Mouse (Mus musculus) hindbrain, embryonic 14.5 days (tissue): ENCODE data around the gene Gjc2. TPM values are rescaled to one million over a fixed set of nuclear protein-coding genes. Genes with fewer than 3 reads are reported as not detected.
A peak's percentile ranks its signal among the peaks of the same experiment; 100 is the strongest.

Experiments used
- ATAC-seq: fragments of 200-750 bp; cut with Nextera tagmentation; 2 replicates; pipeline ENCODE4 v1.8.0; 2017; ENCODE audit warnings: moderate number of reproducible peaks, mild to moderate bottlenecking, moderate TSS enrichment, moderate library complexity; ENCODE audit not compliant: low FRiP score
- DNase-seq: peaks from one replicate; pipeline ENCODE4 v3.0.0-alpha.2; 2015; ENCODE audit warnings: low spot score
- H3K27ac ChIP-seq: fragments of 300-500 bp; sonication (generic); 2 replicates; pipeline ENCODE4 v1.5.1; 2014; ENCODE audit warnings: mild to moderate bottlenecking, moderate library complexity
- H3K27me3 ChIP-seq: fragments of 300-500 bp; sonication (generic); 2 replicates; pipeline ENCODE4 v1.6.1; 2014; ENCODE audit warnings: mild to moderate bottlenecking, low read length, mixed read lengths; ENCODE audit not compliant: control insufficient read depth, insufficient read depth
- H3K36me3 ChIP-seq: fragments of 300-500 bp; sonication (generic); replicated peaks from 2 replicates; pipeline ENCODE4 v1.6.1; 2014; ENCODE audit not compliant: control insufficient read depth, insufficient read depth
- H3K4me1 ChIP-seq: fragments of 300-500 bp; sonication (generic); replicated peaks from 2 replicates; pipeline ENCODE4 v1.6.1; 2014; ENCODE audit warnings: antibody characterized with exemption, low read length, mixed read lengths; ENCODE audit not compliant: control insufficient read depth, insufficient read depth
- H3K4me2 ChIP-seq: fragments of 300-500 bp; sonication (generic); replicated peaks from 2 replicates; pipeline ENCODE4 v1.6.1; 2014; ENCODE audit warnings: mild to moderate bottlenecking, moderate library complexity
- H3K4me3 ChIP-seq: fragments of 300-500 bp; sonication (generic); replicated peaks from 2 replicates; pipeline ENCODE4 v1.5.1; 2014; ENCODE audit warnings: mild to moderate bottlenecking, low read length
- H3K9ac ChIP-seq: fragments of 300-500 bp; sonication (generic); 2 replicates; pipeline ENCODE4 v1.6.1; 2014
- H3K9me3 ChIP-seq: fragments of 300-500 bp; sonication (generic); 2 replicates; pipeline ENCODE4 v1.6.1; 2016; ENCODE audit warnings: low read length; ENCODE audit not compliant: control insufficient read depth
- WGBS: fragments of 180-500 bp; shearing (Covaris S2); extraction: QIAGEN DNeasy Blood & Tissue Kit; methylation state at CpG from one replicate; pipeline ENCODE4 v1.1.7; 2014; 5-methylcytosine and 5-hydroxymethylcytosine counted together
- polyA plus RNA-seq: library from polyadenylated mRNA; unstranded; fragments of >200 nt; fragmentation: Nextera tagmentation; extraction: Ambion mirVana; gene quantifications from 2 replicates; pipeline ENCODE4 v1.2.1, GENCODE M21; 2014

Gene Gjc2
- polyA plus RNA-seq, 1 experiment from 2014 or later: 0.35 TPM

DNA sequence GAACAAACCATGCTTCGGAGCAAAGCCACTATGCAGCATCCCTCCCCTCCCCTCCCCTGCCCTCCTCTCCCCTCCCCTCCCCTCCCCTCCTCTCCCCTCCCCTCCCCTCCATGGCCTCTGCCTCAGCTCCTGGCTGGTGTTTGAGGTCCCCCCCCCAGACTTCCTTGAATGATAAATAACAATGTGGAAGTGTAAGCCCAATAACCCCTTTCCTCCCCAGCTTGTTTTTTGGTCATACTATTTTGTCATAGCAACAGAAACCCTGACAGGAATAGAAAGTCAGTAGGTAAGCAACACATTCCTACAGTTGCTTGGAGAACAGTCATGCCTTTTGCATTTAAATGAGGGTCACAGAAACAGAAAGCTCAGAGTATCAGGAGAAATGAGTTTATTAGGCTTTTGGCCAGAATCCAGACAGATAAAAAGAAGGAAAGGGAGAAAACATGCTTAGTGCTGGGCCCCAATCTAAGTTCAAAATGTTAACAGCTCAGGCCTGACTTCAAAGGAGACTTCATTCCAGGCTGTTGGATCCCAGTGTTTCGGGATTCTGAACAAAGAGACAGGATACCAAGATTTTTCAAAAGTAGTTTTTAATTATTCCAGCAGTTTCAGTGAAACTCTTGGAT, 17.3 kb downstream of the Gjc2 start:
- H3K36me3 ChIP-seq: 0 out of 2 replicates have a peak, but pooled peaks cover 4% of the 10 kb centered on the region
- no peaks in the 10 kb centered on the region for H3K9me3 ChIP-seq
- peaks cover 16% of the 10 kb centered on the region for H3K4me1 ChIP-seq
- H3K4me3 ChIP-seq: no peak overlapping the region
- H3K27me3 ChIP-seq: no peaks in the 10 kb centered on the region
- ATAC-seq: no peak
- no peak overlapping the region for H3K9ac ChIP-seq
- WGBS: 19% methylated on average over 2 of the region's 2 CpGs
- peak; percentile 30 for DNase-seq
- H3K4me2 ChIP-seq: no peak overlapping the region
- H3K27ac ChIP-seq: no peak overlapping the region

DNA sequence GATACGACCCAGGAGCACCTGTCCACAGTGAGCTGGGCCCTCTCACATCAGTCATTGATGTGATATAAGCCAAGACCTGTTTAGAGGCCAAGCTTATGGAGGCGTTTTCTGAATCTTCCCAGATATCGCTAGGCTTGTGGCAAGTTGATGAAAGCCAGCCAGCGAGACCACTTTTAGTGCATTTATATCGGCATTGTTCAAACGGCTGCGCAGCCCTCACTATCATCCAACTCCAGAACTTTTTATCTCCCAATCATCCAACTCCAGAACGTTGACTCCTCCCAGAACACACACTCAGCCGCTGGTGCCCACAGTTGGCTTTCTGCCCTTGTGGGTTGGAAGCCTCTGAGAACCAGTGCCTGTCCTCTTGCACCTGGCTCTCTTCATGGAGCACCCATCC, 18.6 kb downstream of the Gjc2 start:
- Histone ChIP-seq H3K4me1 (peaks cover 16% of the 10 kb centered on the region), H3K9me3 (no peaks in the 10 kb centered on the region), H3K27me3 (no peaks in the 10 kb centered on the region), H3K4me2 (peak overlapping the region; percentile 73), H3K36me3 (0 out of 2 replicates have a peak, but pooled peaks cover 4% of the 10 kb centered on the region), H3K27ac (peak overlapping the region; percentile 99; the same call in 1 of the 2 replicates), H3K9ac (peak overlapping the region; percentile 78; the same call in 1 of the 2 replicates), H3K4me3 (no peak overlapping the region)
- 91% methylated on average over 9 of the region's 9 CpGs for WGBS
- ATAC-seq: no peak
- no peak for DNase-seq

DNA sequence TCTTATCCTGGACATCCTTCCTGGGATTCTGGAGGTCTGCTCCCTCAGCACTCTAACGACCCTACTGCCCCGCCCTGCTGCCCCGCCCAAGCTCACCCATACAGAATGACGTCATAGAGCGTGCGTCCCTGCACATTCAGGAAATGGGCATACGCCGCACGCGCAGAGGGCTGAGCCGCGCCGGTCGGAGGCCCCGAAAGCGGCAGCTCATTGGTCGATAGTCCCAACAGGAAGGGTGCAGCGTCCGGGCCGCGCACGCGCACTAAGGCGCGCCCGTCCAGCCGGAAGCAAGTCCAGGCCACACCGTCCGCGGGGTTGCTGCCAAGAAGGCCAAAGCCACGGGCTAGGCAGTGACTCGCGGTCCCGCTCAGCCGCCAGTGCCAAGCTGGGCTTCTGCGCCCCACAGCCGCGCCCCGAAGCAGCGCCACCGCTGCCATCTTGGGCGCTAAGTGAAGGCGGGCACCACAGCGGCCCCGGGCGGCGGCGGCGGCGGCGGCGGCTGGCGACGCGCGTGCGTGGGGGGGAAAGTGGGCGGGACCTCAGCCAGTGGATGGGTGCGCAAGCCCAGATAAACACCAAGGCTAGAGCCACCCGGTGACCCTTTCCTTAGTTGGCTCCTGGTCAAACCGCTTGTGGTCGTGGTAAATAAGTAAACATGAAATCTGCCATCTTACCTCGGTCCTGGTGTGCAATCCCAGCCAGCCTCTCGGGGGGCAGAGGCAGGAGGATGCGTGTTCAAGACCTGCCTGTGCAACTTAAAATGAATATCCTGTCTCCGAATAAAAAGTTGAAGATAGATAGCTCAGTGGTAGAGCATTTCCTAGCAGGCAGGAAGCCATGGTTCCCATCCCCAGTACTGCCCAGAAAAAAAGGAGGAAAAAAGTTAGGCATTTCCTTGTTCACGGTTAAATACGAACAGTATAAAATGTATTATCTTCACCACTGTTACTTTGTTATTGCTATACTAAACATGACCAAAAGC, 19.5 kb downstream of the Gjc2 start, which contains the start of gene Iba57:
Iba57 (minus strand) TSS at position 485 of the 982 bp plus-strand sequence.
- peak; percentile 97 for DNase-seq
- H3K27ac ChIP-seq: peak within 1 kb of the TSS; percentile 99
- peak; percentile 98 for ATAC-seq
- H3K27me3 ChIP-seq: no peaks in the 10 kb centered on the region
- H3K9ac ChIP-seq: peak within 1 kb of the TSS; percentile 78
- peak within 1 kb of the TSS; percentile 58 for H3K4me3 ChIP-seq
- peak within 1 kb of the TSS; percentile 73 for H3K4me2 ChIP-seq
- peaks cover 8% of the 10 kb centered on the region; the same call in 1 of the 2 replicates for H3K36me3 ChIP-seq
- WGBS: 3% methylated on average over 68 of the region's 68 CpGs
- no peaks in the 10 kb centered on the region for H3K9me3 ChIP-seq
- H3K4me1 ChIP-seq: peaks cover 16% of the 10 kb centered on the region

DNA sequence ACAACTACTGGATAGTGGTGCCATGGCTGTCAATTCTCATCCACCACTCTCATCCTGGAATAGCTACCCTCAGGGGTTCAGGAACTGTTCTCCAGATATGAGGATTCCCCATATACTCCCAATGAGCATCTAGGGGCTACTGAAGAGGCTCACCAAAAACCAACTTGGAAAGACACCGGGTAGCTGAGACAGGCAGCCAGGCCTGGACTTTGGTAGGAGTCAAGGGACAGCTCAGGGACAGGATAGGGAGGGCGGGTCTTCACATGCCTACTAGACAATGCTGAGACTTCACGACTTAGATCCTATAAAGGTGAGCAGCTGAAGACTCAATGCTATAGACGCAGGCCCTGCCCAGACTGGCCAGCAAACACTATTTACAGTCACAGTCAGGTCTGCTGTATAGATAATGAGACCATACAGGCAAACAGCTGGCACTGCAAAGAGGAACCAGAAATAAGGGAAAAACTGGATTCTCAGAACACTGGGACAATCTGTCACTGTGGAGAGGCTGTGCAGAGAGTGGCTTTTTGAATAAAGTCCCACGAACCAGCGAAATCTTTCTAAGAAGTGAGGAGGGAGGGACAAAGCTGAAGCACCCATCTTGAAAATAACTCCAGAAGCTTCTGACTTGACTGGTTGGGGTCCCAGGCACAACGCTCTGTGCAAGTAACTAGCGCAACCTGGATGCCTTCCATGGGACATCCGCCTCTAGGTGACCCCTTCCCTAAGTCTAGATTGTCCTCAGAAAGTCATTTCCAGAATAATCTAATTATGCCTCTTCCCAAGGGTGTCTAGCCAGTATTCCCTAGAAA, 20.4 kb downstream of the Gjc2 start:
- peak overlapping the region; percentile 73 for H3K4me2 ChIP-seq
- ATAC-seq: no peak; the same call in 1 of the 2 replicates
- DNase-seq: peak; percentile 33

DNA sequence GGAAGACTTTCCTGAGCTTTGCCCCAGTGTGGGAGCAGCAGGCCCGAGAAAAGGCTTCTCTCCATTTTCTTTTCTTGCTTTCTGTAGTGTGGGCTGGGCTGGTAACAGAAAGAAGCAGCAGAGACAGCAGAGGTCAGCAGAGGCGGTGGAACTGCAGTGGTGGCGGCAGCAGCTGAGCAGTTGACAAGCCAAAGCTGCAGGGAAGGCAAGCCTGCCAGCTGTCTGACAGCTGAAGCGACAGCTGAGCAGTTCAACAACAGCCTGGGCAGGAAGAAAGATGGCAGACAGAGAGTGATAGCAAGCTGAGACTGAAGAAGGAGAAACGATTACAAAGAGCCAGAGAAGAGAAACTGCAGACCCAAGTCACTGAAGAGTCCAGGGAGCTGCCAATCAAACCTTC, 21.6 kb downstream of the Gjc2 start:
- no peaks in the 10 kb centered on the region for H3K9me3 ChIP-seq
- no peak overlapping the region for H3K27ac ChIP-seq
- H3K4me1 ChIP-seq: peaks cover 16% of the 10 kb centered on the region
- no peak overlapping the region for H3K9ac ChIP-seq
- WGBS: 71% methylated on average over 5 of the region's 5 CpGs
- H3K27me3 ChIP-seq: no peaks in the 10 kb centered on the region
- DNase-seq (no peak), ATAC-seq (no peak)
- peaks cover 23% of the 10 kb centered on the region for H3K36me3 ChIP-seq
- no peak overlapping the region for H3K4me2 ChIP-seq
- no peak overlapping the region for H3K4me3 ChIP-seq

More for the DNA sequence above, 20.4 kb downstream of the Gjc2 start:
- peaks cover 16% of the 10 kb centered on the region for H3K4me1 ChIP-seq
- H3K9ac ChIP-seq: peak overlapping the region; percentile 55
- no peaks in the 10 kb centered on the region for H3K27me3 ChIP-seq
- WGBS: 60% methylated on average over 9 of the region's 9 CpGs
- H3K36me3 ChIP-seq: peaks cover 17% of the 10 kb centered on the region
- peak overlapping the region; percentile 99 for H3K27ac ChIP-seq
- peak overlapping the region; percentile 58 for H3K4me3 ChIP-seq
- H3K9me3 ChIP-seq: no peaks in the 10 kb centered on the region

DNA sequence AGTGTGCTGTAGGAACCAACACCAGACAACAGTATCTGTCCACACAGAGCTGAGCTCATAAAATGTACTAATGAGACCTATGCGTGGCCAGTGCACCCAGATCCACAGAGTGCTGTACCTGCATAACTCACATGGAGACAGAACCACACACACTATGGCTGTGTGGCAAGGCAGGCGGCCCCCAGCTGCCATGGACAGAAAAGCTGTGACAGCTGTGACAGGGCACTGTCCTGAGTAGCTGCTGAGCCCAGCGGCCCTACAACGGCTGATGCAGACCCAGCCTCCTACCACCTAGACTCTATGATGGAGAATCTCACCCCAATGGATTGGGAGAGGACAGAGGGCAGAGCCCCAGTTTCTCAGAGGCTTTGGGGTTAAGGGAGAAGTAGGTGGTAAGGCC, 23.5 kb downstream of the Gjc2 start:
- no peaks in the 10 kb centered on the region for H3K27me3 ChIP-seq
- ATAC-seq (no peak), DNase-seq (no peak)
- H3K9ac ChIP-seq: no peak overlapping the region
- WGBS: 89% methylated on average over 4 of the region's 4 CpGs
- H3K9me3 ChIP-seq: no peaks in the 10 kb centered on the region
- H3K27ac ChIP-seq: no peak overlapping the region
- peaks cover 16% of the 10 kb centered on the region for H3K4me1 ChIP-seq
- no peak overlapping the region for H3K4me2 ChIP-seq
- H3K4me3 ChIP-seq: no peak overlapping the region
- H3K36me3 ChIP-seq: peaks cover 29% of the 10 kb centered on the region

DNA sequence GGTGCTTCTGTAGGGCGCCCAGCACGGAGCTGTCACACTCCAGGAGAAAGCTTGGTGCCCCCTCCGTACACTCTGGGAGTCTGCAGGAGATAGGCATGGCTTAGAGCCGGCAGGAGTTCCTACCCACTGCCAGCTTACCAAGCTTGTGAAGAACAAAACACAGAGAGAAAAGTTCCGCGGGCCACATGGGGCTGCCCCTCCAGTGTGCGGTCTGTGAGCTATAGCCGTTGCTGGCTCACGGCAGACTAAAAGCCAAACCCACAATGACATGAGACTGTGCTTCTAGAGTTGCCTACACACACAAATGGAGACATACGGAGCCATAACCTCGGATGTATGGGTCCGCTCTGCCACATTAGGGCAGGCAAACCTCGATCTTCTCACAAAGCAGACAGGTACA, 23.9 kb downstream of the Gjc2 start:
- WGBS: 94% methylated on average over 13 of the region's 13 CpGs
- H3K4me3 ChIP-seq: no peak overlapping the region
- H3K9ac ChIP-seq: no peak overlapping the region
- DNase-seq: no peak
- no peaks in the 10 kb centered on the region for H3K9me3 ChIP-seq
- H3K36me3 ChIP-seq: peaks cover 29% of the 10 kb centered on the region
- no peak overlapping the region for H3K27ac ChIP-seq
- H3K4me1 ChIP-seq: peaks cover 14% of the 10 kb centered on the region
- H3K4me2 ChIP-seq: no peak overlapping the region
- H3K27me3 ChIP-seq: no peaks in the 10 kb centered on the region
- no peak for ATAC-seq

DNA sequence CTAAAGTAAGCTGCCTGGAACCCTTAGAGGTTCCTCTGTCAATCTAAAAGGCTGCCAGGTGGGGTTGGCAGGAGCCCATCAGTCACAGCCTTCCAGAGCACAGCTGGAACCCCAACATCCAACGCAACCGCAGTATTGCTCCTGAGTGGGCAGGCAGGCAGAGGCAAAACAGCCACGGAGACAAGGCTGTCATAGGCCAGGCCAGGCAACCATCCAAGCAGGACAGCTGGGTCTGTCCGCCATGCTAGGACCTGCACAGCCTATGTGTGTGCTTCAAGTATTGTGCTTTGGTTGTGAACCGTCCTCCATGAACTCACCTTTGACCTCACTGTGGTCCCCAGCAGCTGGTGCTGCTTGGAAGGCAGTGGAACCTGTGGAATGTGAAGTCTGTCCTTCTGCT, 27.1 kb downstream of the Gjc2 start:
- DNase-seq: no peak
- WGBS: 84% methylated on average over 5 of the region's 5 CpGs
- H3K4me3 ChIP-seq: no peak overlapping the region

More for the DNA sequence above, 27.1 kb downstream of the Gjc2 start:
- Histone ChIP-seq H3K9ac (no peak overlapping the region), H3K27me3 (no peaks in the 10 kb centered on the region), H3K27ac (no peak overlapping the region), H3K4me2 (no peak overlapping the region), H3K4me1 (no peaks in the 10 kb centered on the region), H3K9me3 (no peaks in the 10 kb centered on the region), H3K36me3 (peaks cover 26% of the 10 kb centered on the region)
- ATAC-seq: no peak
